Mouse (Mus musculus) intestine, embryonic 14.5 days (tissue): ENCODE results near the gene Tpo. TPM values are rescaled to one million over a fixed set of nuclear protein-coding genes. Genes with fewer than 3 reads are reported as not detected.

Source experiments
- ATAC-seq: fragments of 200-750 bp; cut with Nextera tagmentation; replicated peaks from 2 replicates; pipeline ENCODE4 v1.8.0; 2017; ENCODE audit warnings: low read depth, moderate number of reproducible peaks, moderate TSS enrichment, moderate library complexity; ENCODE audit not compliant: low FRiP score, low TSS enrichment
- DNase-seq: peaks from one replicate; pipeline ENCODE4 v3.0.0-alpha.2; 2018; ENCODE audit warnings: low spot score
- H3K27ac ChIP-seq: fragments of 300-500 bp; sonication (generic); 2 replicates; pipeline ENCODE4 v1.5.1; 2014; ENCODE audit warnings: low read depth, mild to moderate bottlenecking, control low read depth
- H3K27me3 ChIP-seq: fragments of 300-500 bp; sonication (generic); replicated peaks from 2 replicates; pipeline ENCODE4 v1.6.1; 2014; ENCODE audit warnings: low read length, control low read depth; ENCODE audit not compliant: control insufficient read depth, insufficient read depth
- H3K36me3 ChIP-seq: fragments of 300-500 bp; sonication (generic); 2 replicates; pipeline ENCODE4 v1.6.1; 2014; ENCODE audit warnings: low read length, control low read depth; ENCODE audit not compliant: control insufficient read depth, insufficient read depth
- H3K4me1 ChIP-seq: fragments of 300-500 bp; sonication (generic); replicated peaks from 2 replicates; pipeline ENCODE4 v1.6.1; 2014; ENCODE audit warnings: low read length, control low read depth, mixed read lengths; ENCODE audit not compliant: control insufficient read depth, insufficient read depth
- H3K4me2 ChIP-seq: fragments of 300-500 bp; sonication (generic); 2 replicates; pipeline ENCODE4 v1.6.1; 2014; ENCODE audit warnings: low read length
- H3K4me3 ChIP-seq: fragments of 300-500 bp; sonication (generic); 2 replicates; pipeline ENCODE4 v1.5.1; 2014; ENCODE audit warnings: low read depth, low read length, control low read depth, mixed read lengths
- H3K9ac ChIP-seq: fragments of 300-500 bp; sonication (generic); 2 replicates; pipeline ENCODE4 v1.6.1; 2014; ENCODE audit warnings: mild to moderate bottlenecking, low read length
- H3K9me3 ChIP-seq: fragments of 300-500 bp; sonication (generic); 2 replicates; pipeline ENCODE4 v1.6.1; 2016; ENCODE audit warnings: low read length, control low read depth; ENCODE audit not compliant: control insufficient read depth
- WGBS: fragments of 180-500 bp; shearing (Covaris S2); extraction: QIAGEN DNeasy Blood & Tissue Kit; methylation state at CpG from one replicate; pipeline ENCODE4 v1.1.7; 2014; 5-methylcytosine and 5-hydroxymethylcytosine counted together
- polyA plus RNA-seq: library from polyadenylated mRNA; unstranded; fragments of >200 nt; fragmentation: Nextera tagmentation; extraction: Ambion mirVana; gene quantifications from 2 replicates; pipeline ENCODE4 v1.2.1, GENCODE M21; 2014

The Tpo gene
- polyA plus RNA-seq, 1 experiment from 2014 or later: 0.05 TPM

DNA sequence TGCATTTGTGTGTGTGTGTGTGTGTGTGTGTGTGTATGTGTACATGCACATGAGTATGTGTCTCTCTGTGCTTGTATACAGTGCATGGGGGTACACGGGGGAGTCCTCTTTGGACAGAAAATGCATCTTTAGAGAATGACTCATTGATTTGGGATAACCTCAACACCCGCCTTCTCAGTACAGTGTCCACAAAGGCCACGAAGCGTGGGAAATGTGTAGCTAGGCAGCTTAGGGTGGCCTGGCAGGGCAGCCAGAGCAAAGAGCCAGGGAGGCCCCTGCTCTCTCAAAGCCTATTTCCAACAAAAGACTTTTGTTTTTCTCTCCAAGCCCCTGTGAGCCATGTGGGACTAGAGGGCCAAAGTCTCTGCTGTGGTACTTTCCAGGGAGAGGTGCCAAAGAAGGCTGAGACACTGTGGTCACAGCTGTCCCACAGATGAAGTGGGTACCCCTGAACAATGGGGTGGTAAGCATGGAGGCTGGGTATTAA lies 95.8 kb downstream of the Tpo start:
- no peaks in the 10 kb centered on the region for H3K36me3 ChIP-seq
- no peak overlapping the region for H3K9ac ChIP-seq
- ATAC-seq (no peak), DNase-seq (no peak)
- no peak overlapping the region for H3K4me2 ChIP-seq
- peaks cover 8% of the 10 kb centered on the region for H3K4me1 ChIP-seq
- H3K4me3 ChIP-seq: no peak overlapping the region
- H3K27me3 ChIP-seq: no peaks in the 10 kb centered on the region
- no peaks in the 10 kb centered on the region for H3K9me3 ChIP-seq
- no peak overlapping the region for H3K27ac ChIP-seq
- 71% methylated on average over 4 of the region's 4 CpGs for WGBS

DNA sequence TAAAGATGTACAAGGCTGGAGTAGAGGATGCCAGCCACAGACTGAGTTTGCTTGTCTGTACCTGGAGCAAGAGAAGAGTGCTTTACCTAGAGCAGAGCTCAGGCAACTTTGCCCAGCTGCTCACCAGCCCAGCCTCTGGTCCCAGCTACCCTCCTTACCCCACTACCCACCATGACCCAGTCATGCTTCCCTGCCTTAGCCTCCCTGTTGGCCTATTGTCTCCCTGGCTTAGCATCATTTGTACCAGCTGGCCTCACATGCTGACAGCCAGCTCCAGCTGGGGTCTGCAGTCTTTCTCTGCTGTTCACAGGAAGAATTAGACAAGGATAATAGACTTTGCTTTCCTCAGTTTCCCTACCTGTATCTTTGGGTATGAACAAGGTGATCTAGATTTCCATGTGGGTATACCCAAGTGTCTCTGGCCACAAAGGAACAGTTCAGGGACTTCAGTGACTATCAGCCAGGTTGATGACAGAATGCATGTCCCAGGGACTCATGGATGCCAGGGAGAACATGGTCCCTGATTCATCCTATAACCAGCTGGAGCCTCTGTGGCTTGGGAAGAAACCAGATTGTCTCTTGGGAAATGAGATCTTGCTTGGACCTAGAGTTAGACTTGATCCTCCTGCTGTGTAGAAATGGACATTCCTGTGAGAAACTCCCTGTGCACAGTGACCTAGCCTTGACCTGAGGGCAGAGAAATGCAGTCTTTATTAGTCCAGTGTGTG lies 96.4 kb downstream of the Tpo start:
- DNase-seq: no peak
- Histone ChIP-seq H3K9me3 (no peaks in the 10 kb centered on the region), H3K27me3 (no peaks in the 10 kb centered on the region), H3K36me3 (no peaks in the 10 kb centered on the region), H3K27ac (no peak overlapping the region), H3K4me2 (no peak overlapping the region), H3K4me3 (no peak overlapping the region), H3K9ac (no peak overlapping the region), H3K4me1 (peaks cover 8% of the 10 kb centered on the region)
- ATAC-seq: no peak

- Histone ChIP-seq H3K36me3 (no peaks in the 10 kb centered on the region), H3K27ac (no peak overlapping the region), H3K4me3 (no peak overlapping the region), H3K27me3 (no peaks in the 10 kb centered on the region), H3K4me1 (peaks cover 8% of the 10 kb centered on the region), H3K4me2 (no peak overlapping the region), H3K9ac (no peak overlapping the region), H3K9me3 (no peaks in the 10 kb centered on the region)
- WGBS: 20% methylated on average over 1 of the region's 1 CpGs
- no peak for ATAC-seq
- no peak for DNase-seq
Measured at GRCm38 (mm10) chr12:30035406-30035805, 97.0 kb downstream of the Tpo start.

DNA sequence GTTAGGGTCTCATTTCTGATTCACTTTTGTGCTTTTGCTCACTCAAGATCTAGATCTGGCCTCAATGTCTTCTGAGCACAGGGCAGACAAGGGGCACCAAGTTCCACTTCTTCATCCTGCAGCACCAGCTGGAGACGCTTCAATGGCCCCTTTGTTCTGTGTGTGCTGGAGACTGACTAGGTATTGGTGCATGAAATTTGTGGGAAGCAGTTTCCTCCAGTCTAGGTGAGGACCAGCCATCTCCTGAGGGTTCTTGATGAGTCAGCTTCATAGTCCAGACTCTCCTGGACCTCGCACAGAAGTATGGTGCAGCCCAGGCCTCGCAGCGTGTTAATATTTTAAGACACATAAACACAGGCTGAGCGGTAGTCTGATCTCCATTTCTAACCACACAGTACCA lies 97.7 kb downstream of the Tpo start:
- peaks cover 4% of the 10 kb centered on the region; the same call in 1 of the 2 replicates for H3K4me1 ChIP-seq
- H3K4me3 ChIP-seq: no peak overlapping the region
- no peaks in the 10 kb centered on the region for H3K27me3 ChIP-seq
- WGBS: 69% methylated on average over 5 of the region's 5 CpGs
- H3K4me2 ChIP-seq: no peak overlapping the region
- ATAC-seq (no peak), DNase-seq (no peak)
- H3K27ac ChIP-seq: no peak overlapping the region
- H3K36me3 ChIP-seq: no peaks in the 10 kb centered on the region
- H3K9ac ChIP-seq: no peak overlapping the region
- no peaks in the 10 kb centered on the region for H3K9me3 ChIP-seq

DNA sequence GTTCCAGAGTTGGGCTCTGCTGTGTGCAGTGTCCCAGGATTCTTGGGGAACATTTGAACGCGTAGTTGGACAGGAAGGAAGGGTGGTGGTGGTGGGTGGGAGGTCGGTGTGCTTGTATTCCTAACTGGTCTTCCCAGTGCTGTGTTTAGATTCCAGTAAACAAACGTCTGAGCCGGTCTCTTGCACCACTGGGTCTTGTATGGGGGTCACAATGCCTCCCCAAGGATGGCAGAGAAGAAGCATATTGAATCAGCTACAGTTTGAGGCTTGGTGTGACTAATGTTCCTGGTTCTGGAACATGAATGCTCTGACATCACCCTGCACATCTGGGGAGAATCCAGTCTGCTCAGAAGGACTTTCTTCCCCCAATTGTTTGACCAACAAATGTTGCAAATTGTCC lies 101.9 kb downstream of the Tpo start:
- Histone ChIP-seq H3K9me3 (no peaks in the 10 kb centered on the region), H3K27me3 (no peaks in the 10 kb centered on the region), H3K27ac (no peak overlapping the region), H3K36me3 (no peaks in the 10 kb centered on the region), H3K4me1 (peaks cover 3% of the 10 kb centered on the region; the same call in 1 of the 2 replicates), H3K9ac (no peak overlapping the region), H3K4me3 (no peak overlapping the region), H3K4me2 (no peak overlapping the region)
- ATAC-seq (no peak), DNase-seq (no peak)
- WGBS: 40% methylated on average over 5 of the region's 5 CpGs

DNA sequence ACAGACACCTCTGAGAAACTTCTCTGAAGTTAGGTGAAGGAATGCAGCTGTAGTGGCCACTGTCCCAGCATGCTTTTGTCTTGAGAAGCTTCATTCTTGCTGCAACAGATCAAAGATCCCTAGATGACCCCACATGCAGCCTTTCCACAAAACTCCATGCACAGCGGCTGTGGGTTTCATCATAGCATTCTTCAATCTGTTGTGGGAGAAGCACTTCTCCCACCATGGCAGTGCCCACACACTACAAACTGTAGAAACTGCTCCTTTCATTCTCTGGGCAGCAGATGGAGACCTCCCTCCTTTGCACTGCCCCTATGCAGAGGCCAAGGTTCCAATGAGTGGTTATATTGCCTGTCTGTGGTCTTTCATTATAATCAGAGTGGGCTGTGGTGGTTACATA lies 103.3 kb downstream of the Tpo start:
- Histone ChIP-seq H3K9me3 (no peaks in the 10 kb centered on the region), H3K9ac (no peak overlapping the region), H3K27ac (no peak overlapping the region), H3K4me3 (no peak overlapping the region), H3K36me3 (no peaks in the 10 kb centered on the region), H3K4me1 (no peaks in the 10 kb centered on the region; the same call in 1 of the 2 replicates), H3K4me2 (no peak overlapping the region), H3K27me3 (no peaks in the 10 kb centered on the region)
- DNase-seq (no peak), ATAC-seq (no peak)
- 73% methylated on average over 1 of the region's 1 CpGs for WGBS

DNA sequence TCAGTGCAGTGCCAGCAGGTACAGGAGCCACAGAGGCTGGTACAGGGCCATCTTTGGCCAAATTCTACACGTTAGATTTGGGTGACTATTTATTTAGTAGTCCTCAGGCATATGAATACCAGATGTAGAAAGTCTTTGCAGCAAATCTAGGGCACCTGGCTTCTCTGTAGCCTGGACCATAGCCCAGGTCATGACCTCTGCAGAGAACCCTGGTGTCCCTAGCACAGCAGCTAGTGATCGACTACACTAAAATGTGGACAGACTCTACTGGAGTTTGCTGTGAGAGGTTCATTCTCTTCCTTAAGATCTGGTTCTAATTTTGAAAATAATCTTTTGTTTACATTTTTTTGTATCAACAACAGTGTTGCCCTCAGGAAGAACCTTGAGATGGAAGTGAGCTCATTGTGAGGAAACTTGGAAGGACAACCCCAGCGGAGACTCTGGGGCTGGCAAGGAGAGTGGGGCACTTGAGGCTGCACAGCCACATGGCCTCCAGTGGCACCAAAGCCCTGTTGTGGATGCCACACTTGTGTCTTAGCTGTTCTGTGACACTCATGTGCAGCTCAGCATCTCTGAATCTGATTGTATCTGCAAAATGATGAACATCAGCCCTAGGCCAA lies 104.6 kb downstream of the Tpo start:
- Histone ChIP-seq H3K9me3 (no peaks in the 10 kb centered on the region), H3K27ac (no peak overlapping the region), H3K4me3 (no peak overlapping the region), H3K9ac (no peak overlapping the region), H3K4me2 (no peak overlapping the region), H3K36me3 (no peaks in the 10 kb centered on the region; the same call in 1 of the 2 replicates), H3K27me3 (no peaks in the 10 kb centered on the region), H3K4me1 (no peaks in the 10 kb centered on the region; the same call in 1 of the 2 replicates)
- no peak for DNase-seq
- WGBS: 73% methylated on average over 3 of the region's 3 CpGs
- ATAC-seq: no peak

DNA sequence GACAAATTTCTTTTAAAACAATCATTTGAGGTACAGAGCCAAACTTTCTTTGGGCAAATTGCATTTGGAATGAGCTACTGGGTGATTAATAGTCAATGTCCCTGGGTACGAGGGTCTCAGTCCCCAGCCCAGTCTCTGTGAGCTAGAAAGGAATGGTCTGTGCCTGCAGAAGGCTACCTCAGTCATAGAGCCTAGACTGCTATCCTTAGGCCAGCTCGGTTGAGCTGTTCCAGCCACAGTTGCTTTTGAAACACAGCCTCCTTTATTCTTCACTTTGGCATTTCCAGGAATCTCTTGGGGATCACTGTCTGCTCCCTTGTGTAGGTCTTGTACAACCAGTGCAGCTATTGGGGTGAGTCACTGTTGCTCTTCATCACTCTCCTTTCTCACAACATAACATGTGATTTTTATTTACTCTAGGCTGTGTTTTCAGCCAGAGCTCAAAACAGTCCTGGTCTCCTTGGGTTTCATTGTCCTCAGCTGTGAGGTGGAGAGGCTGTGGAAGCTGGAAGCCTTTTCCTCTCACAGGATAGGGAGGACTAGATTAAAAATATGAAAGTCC lies 108.1 kb downstream of the Tpo start:
- no peaks in the 10 kb centered on the region; the same call in 1 of the 2 replicates for H3K36me3 ChIP-seq
- H3K4me1 ChIP-seq: no peaks in the 10 kb centered on the region; the same call in 1 of the 2 replicates
- H3K4me2 ChIP-seq: no peak overlapping the region
- H3K4me3 ChIP-seq: no peak overlapping the region
- DNase-seq: no peak
- no peaks in the 10 kb centered on the region for H3K27me3 ChIP-seq
- no peak overlapping the region for H3K9ac ChIP-seq
- no peaks in the 10 kb centered on the region for H3K9me3 ChIP-seq
- WGBS: 63% methylated on average over 2 of the region's 2 CpGs
- no peak for ATAC-seq
- no peak overlapping the region for H3K27ac ChIP-seq
